Mouse (Mus musculus) 3134 (cell line): Measurements from ENCODE around the gene Dcaf10.
"Not testable (repeated sequence)": the region's sequence is repeated elsewhere in the genome, so short reads cannot be mapped to it uniquely, and the experiment has no call there.

Experiments
- DNase-seq: peaks from one replicate; pipeline ENCODE4 v3.0.0-alpha.2; 2011; ENCODE audit warnings: low spot score; ENCODE audit not compliant: insufficient read length; ENCODE audit errors: extremely low read depth

Gene Dcaf10

GRCm38 (mm10) chr4:45341669-45342249, at the start of gene Dcaf10:
Gene Dcaf10, plus strand, starts transcription at chr4:45342101.
- DNase-seq, result peak; percentile 94

DNA sequence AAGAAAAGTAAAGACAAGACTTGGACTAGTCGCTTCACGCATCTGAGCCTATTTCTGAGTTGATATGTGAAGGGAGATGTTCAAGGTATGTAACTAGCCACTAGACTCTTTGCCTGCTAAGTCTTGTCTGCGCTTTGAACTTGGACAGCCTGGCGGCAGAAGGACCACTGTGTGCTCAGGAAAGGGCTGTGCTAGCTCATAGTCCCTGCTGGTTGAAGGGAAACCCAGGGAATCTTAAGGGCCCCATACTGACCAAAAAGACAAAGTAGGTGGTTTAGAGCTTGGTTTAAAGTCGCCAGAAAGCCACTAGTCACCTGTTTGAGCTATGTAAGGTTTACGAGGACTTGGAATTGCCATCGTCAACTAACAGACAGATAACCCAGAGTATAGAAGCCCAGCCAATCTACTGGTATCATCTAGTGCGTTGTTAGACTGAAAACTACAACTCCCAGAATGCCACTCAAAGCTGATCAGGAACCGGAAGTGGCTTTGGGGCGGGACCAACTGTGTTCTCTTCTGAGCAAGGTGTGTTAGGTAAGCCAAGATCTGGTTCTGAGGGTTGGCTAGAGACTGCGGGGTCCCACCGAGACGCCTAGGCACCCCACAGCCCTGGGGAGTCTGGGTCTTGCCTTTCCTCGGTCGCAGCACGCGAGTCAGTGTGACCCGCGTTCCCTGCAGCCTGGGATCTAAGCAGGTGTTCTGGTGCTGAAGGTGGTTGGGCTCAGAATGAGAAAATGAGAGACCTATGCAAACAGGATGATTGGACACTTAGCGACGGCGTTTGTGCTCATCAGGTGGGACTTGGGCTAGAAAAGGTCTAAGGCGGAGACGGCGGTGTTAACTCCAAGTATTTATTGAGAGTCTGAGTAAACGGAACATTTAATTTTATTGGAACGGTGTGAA, 45.0 kb upstream of the Dcaf10 start, which contains the start of gene Trmt10b:
Trmt10b (plus strand) TSS at position 466 of the 903 bp plus-strand sequence.
- peak; percentile 82 for DNase-seq

GRCm38 (mm10) chr4:45305536-45305935, 36.4 kb upstream of the Dcaf10 start:
- no peak for DNase-seq

GRCm38 (mm10) chr4:45308046-45308445, 33.9 kb upstream of the Dcaf10 start:
- no peak for DNase-seq

GRCm38 (mm10) chr4:45308606-45309005, 33.3 kb upstream of the Dcaf10 start:
- no peak for DNase-seq

DNA sequence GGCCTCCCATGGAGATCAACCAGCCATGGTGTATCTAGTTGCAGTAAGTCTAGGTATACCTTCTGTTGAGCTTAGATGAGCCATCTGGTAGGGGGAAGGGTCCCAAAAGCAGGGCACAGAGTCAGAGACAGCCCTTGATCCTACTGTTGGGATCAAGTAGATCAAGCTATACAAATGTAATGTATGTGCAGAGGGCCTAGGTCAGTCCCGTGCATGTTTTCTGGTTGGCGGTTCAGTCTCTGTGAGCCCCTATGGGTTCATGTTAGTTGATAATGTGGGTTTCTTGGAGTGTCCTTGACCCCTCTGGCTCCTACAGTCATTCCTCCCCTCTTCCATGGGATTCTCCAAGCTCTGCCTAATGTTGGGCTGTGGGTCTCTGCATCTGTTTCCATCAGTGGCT, 30.8 kb upstream of the Dcaf10 start:
- no peak for DNase-seq

- DNase-seq, result peak; percentile 94
Measured at GRCm38 (mm10) chr4:45320159-45320816, 21.6 kb upstream of the Dcaf10 start.

- DNase-seq, result no peak
Measured at GRCm38 (mm10) chr4:45331139-45331538, 10.8 kb upstream of the Dcaf10 start.

DNA sequence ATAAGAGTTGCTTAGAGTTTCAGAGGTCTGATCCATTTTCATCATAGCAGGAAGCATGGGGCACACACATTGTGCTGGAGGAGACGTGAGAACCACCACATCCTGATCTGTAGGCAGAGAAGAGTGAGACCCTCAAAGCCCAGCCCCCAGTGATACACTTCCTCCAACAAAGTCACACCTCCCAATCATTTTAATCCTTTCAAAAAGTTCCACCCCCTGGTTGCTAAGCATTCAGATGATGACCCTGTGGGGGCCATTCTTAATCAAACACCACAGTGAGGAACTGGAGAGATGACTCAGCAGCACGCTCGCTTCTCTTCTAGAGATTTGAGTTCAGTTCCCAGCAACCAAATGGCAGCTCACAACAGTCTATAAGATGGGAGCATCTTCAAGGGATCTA, 9.4 kb upstream of the Dcaf10 start:
- DNase-seq, result no peak

GRCm38 (mm10) chr4:45341226-45341625, 675 bp upstream of the Dcaf10 start:
- DNase-seq, result no peak

DNA sequence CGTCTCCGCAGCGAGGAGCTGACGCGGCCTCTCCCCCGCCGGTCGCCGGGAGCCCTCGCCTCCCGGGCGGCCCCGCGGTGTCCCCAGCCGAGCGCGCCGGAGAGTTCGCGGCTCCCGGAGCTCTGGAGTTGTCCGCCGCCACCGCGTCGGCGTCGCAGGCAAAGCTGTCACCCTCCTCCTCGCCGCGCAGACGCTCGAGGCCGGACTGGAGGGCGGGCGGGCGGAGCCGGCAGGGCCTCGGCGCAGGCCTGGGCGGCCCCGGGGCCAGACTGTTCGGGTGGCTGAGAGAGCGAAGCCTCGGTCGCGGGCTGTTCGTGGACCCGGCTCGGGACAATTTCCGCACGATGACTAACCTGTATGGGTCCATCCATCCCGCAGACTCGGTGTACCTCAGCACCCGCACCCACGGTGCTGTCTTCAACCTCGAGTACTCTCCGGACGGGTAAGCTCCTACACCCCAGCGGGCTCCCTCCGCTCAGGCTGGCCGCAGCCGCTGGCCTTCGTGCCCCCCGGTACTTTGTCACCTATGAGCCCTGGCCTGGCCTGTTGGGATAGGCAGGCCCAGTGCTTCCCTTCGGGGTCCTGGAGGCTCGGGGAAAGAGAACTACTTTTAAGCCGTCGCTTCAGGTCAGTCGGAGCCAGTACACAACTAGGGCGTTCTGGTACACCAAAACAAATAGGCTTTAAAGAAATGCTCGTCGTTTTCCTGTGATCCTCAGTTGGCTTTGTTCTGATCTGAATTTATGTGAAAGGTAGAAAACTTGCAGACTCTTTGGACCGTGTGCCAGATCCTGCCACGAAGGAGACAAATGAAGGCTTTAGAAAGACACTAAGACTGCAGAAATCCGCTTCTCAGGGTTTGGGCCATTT, 620 bp downstream of the Dcaf10 start, which contains the start of gene Exosc3:
Exosc3 (minus strand) TSS at position 447 of the 870 bp plus-strand sequence.
- DNase-seq, result peak; percentile 79

- DNase-seq, result no peak
Measured at GRCm38 (mm10) chr4:45356653-45357052, 14.8 kb downstream of the Dcaf10 start.

DNA sequence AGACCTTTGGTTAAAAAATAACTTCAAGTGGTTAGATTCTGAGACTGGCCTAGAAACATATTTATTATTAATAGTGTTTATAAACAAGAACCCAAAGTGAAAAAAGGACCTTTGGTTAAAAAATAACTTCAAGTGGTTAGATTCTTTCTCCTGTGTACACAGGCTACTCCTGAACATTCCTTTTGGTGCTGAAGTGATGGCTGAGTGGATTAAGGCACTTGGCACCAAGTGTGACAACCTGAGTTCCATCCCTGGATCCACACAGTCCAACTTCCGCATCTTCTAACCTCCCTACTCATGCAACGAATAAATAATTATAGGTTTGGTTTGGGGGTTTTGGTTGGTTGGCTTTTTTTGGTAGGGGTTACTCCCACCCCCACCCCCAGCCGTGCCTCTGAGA, 29.4 kb downstream of the Dcaf10 start:
- DNase-seq, result no peak

DNA sequence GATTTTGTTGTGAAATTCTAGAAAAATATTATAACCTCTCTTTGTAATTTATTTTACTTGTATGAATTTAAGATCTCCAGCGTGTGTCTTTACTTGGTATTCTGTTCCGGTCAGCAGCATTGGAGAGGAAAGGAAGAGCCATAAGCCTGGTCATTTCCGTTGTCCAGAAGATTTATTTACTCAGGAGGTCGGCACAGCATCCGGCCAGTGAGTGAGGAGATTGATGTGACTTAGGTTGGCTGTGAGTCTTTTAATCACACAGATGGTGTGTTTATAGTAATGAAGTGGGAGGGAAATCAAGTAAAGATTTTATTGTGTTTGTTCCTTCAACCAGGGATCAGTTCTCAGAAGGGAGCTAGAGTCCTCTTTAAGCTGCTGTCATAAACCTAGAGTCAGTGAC, 33.0 kb downstream of the Dcaf10 start:
- DNase-seq, result no peak

GRCm38 (mm10) chr4:45376573-45376972, 34.7 kb downstream of the Dcaf10 start:
- DNase-seq, result no peak

DNA sequence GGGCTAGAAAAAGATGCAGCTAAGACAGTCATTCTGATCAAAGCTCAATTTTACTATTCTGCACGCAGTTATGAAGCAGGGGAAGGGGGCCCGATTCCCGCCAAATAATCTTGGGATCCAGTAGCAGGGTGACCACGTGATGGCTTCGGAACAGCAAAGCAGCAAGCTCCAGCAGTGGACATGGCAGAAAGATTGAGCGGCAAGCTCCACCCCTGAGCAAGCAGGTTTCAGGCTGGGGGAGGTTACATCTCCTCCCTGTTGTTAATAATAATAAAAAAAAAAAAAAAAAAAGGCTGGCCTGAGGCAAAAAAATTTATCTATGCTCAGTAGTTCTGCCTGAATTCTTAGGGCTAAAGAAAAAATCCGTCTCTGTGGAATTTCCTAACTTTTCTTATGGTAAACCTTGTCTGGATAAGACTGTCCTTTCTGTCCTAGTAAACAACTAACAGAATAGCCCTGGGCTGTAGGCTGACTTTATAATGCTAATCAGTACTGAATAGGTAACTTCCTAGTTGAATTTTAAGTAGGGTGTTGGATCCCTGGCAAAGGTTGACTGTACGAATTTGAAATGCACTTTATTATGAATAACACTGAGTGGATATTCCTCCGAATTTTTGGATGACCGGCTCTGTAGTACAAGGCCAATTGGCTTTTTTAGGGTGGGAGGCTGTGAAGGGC, 39.1 kb downstream of the Dcaf10 start:
- DNase-seq, result not testable (repeated sequence)

DNA sequence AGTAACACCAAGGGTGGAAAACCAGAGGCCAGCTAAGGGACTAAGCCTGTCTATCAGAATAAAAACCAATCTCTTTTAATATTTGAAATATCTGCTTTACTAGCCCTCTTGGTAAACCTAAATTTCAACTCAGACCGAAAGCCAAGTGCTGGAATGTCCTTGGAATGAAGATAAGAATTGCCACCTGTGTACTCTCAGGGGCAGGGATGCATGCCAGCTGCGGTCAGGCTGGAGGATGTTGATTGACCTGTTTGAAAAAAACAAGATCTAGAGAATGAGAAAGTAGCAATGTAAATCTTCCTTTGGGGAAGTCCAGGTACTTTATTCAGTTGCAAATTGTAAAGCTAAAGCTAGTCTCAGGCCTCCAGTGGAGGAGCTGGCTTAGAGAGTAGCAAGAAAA, 40.2 kb downstream of the Dcaf10 start:
- DNase-seq, result not testable (repeated sequence)

GRCm38 (mm10) chr4:45387296-45387695, 45.4 kb downstream of the Dcaf10 start:
- not testable (repeated sequence) for DNase-seq

GRCm38 (mm10) chr4:45392099-45392498, 50.2 kb downstream of the Dcaf10 start:
- no peak for DNase-seq

- DNase-seq, result no peak
Measured at GRCm38 (mm10) chr4:45392572-45392971, 50.7 kb downstream of the Dcaf10 start.
